ENCODE assay signal across 8 mouse cellular contexts in the genomic region with DNA sequence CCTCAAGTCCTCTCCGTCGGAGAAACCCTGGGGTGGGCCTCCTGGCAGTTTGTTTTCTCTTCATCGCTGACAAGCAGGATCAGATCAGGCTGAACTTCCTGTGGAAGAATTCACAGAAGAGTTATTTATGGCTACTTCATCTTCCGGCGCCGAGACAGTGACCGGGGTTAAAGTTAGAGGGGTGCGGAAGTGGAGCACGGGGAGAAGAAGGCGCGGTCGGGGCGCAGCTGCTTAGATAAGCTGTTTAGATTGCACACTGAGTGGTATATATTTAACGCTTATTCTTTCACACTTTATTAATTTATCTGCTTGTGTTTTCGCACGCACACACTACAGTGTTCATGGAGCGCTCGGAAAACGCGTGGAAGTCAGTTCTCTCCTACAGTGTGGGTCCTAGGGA. TPM values are rescaled to one million over a fixed set of nuclear protein-coding genes. Genes with fewer than 3 reads are reported as not detected.
DNase-seq lines count a peak whose midpoint lies in the region; ATAC-seq lines count a peak whose summit lies in the region.

No protein-coding gene starts in this region.

- H3K4me1 ChIP-seq in erythroblast, embryonic 14.5 days (ENCODE audit: control insufficient read depth) = peaks cover 29% of the 10 kb centered on the region
- H3K4me1 ChIP-seq in heart, embryonic 11.5 days (ENCODE audit: control insufficient read depth, insufficient read depth, low read length) = peaks cover 8% of the 10 kb centered on the region
- H3K4me1 ChIP-seq in hindbrain, embryonic 12.5 days = peaks cover 3% of the 10 kb centered on the region; the same call in 1 of the 2 replicates

- DNase-seq in MEL-GATA-1-ER (ENCODE audit: extremely low read depth, low read depth) = peak; percentile 95
- DNase-seq in kidney, postnatal 10 days = peak; percentile 73
- DNase-seq in thymus, postnatal 36 days = peak; percentile 83 to 89

- H3K27ac ChIP-seq in heart, embryonic 11.5 days (ENCODE audit: low read depth, low read length) = peak overlapping the region; percentile 6
- H3K27ac ChIP-seq in hindbrain, embryonic 12.5 days = no peak overlapping the region

- 35% methylated on average over 20 of the region's 20 CpGs for WGBS in heart, embryonic 11.5 days (ENCODE audit: insufficient replicate concordance)
- 78% methylated on average over 20 of the region's 20 CpGs for WGBS in hindbrain, embryonic 12.5 days

- no peaks in the 10 kb centered on the region for H3K9me3 ChIP-seq in erythroblast, embryonic 14.5 days (ENCODE audit: control insufficient read depth, low read length)
- no peaks in the 10 kb centered on the region for H3K9me3 ChIP-seq in heart, embryonic 11.5 days (replicated peaks; ENCODE audit: control insufficient read depth, low read length)
- no peaks in the 10 kb centered on the region for H3K9me3 ChIP-seq in hindbrain, embryonic 12.5 days (replicated peaks)

- peak overlapping the region; percentile 16 for H3K4me3 ChIP-seq in erythroblast, embryonic 14.5 days (replicated peaks)
- no peak overlapping the region for H3K4me3 ChIP-seq in heart, embryonic 11.5 days (ENCODE audit: low read depth, low read length)
- no peak overlapping the region for H3K4me3 ChIP-seq in hindbrain, embryonic 12.5 days

- peak overlapping the region; percentile 47 for H3K9ac ChIP-seq in heart, embryonic 11.5 days (ENCODE audit: low read depth, low read length)
- no peak overlapping the region for H3K9ac ChIP-seq in hindbrain, embryonic 12.5 days

- peak overlapping the region; percentile 47 for H3K4me2 ChIP-seq in heart, embryonic 11.5 days
- no peak overlapping the region for H3K4me2 ChIP-seq in hindbrain, embryonic 12.5 days (replicated peaks)

- no peak; the same call in 1 of the 2 replicates for ATAC-seq in erythroblast, adult 5-6 weeks (replicated peaks; ENCODE audit: low FRiP score, poor library complexity, severe bottlenecking)
- ATAC-seq in heart, embryonic 11.5 days (replicated peaks; ENCODE audit: insufficient number of reproducible peaks, low FRiP score, low TSS enrichment) = no peak
- peak; percentile 76 for ATAC-seq in megakaryocyte progenitor cell, adult 5-6 weeks (replicated peaks; ENCODE audit: poor library complexity)
- ATAC-seq in hindbrain, embryonic 12.5 days (ENCODE audit: low FRiP score) = no peak

- H3K36me3 ChIP-seq in erythroblast, embryonic 14.5 days (ENCODE audit: control insufficient read depth) = no peaks in the 10 kb centered on the region
- no peaks in the 10 kb centered on the region for H3K36me3 ChIP-seq in heart, embryonic 11.5 days (ENCODE audit: control insufficient read depth, insufficient read depth, low read length)
- H3K36me3 ChIP-seq in hindbrain, embryonic 12.5 days = no peaks in the 10 kb centered on the region

- peaks cover 28% of the 10 kb centered on the region for H3K27me3 ChIP-seq in erythroblast, embryonic 14.5 days (ENCODE audit: control insufficient read depth)
- no peaks in the 10 kb centered on the region for H3K27me3 ChIP-seq in heart, embryonic 11.5 days (ENCODE audit: control insufficient read depth, insufficient read depth, low read length)
- no peaks in the 10 kb centered on the region for H3K27me3 ChIP-seq in hindbrain, embryonic 12.5 days

RNA-seq across cellular contexts. Expression of gene Ncoa3, which starts 37.6 kb away (rescaled TPM):
- 0.09 and 0.12 TPM in 2 replicates for polyA plus RNA-seq in erythroblast, embryonic 14.5 days (2012)
- 9.2 and 13.4 TPM in 2 replicates for total RNA-seq in erythroblast, adult 5-6 weeks (2015; ENCODE audit: low replicate concordance)
- 10.4 and 12.7 TPM in 2 replicates for total RNA-seq in erythroblast, adult 5-6 weeks (2017; ENCODE audit: low replicate concordance)
- 14.2 and 15.6 TPM in 2 replicates for polyA plus RNA-seq in heart, embryonic 11.5 days (2014; fragmentation: Nextera tagmentation; extraction: Ambion mirVana)
- 16.2 and 17.7 TPM in 2 replicates for total RNA-seq in megakaryocyte progenitor cell, adult 5-6 weeks (2015)
- total RNA-seq in megakaryocyte progenitor cell, adult 5-6 weeks (2017) = 12.0 and 18.2 TPM in 2 replicates
- 14.9 and 15.0 TPM in 2 replicates for polyA plus RNA-seq in hindbrain, embryonic 12.5 days (2016; fragmentation: Nextera tagmentation; extraction: Ambion mirVana)

RNA-seq across cellular contexts. Expression of gene Zmynd8, which starts 56.1 kb away (rescaled TPM):
- polyA plus RNA-seq in erythroblast, embryonic 14.5 days (2012) = 5.2 and 5.3 TPM in 2 replicates
- total RNA-seq in erythroblast, adult 5-6 weeks (2015; ENCODE audit: low replicate concordance) = 60.1 and 81.1 TPM in 2 replicates
- 83.9 and 95.3 TPM in 2 replicates for total RNA-seq in erythroblast, adult 5-6 weeks (2017; ENCODE audit: low replicate concordance)
- polyA plus RNA-seq in heart, embryonic 11.5 days (2014; fragmentation: Nextera tagmentation; extraction: Ambion mirVana) = 39.6 and 47.6 TPM in 2 replicates
- total RNA-seq in megakaryocyte progenitor cell, adult 5-6 weeks (2015) = 44.6 and 49.9 TPM in 2 replicates
- total RNA-seq in megakaryocyte progenitor cell, adult 5-6 weeks (2017) = 32.1 and 35.8 TPM in 2 replicates
- 71.8 and 72.1 TPM in 2 replicates for polyA plus RNA-seq in hindbrain, embryonic 12.5 days (2016; fragmentation: Nextera tagmentation; extraction: Ambion mirVana)

Comparison
In these comparisons a context has a peak if more than half of its experiments do, and no peak if none do; other contexts are left out.
1. RNA of gene Ncoa3, which starts 37.6 kb away (polyA plus RNA-seq): 14.2 to 15.6 TPM in heart, embryonic 11.5 days and 14.9 to 15.0 TPM in hindbrain, embryonic 12.5 days; 0.09 to 0.12 TPM in erythroblast, embryonic 14.5 days; every median in the first group is over 10 times any median in the second.
2. Peak in every context shown above with its lines, with median percentiles within 50 percentile points of each other: DNase-seq.